Mouse (Mus musculus): Measurements from ENCODE around the gene Iscu. TPM values are rescaled to one million over a fixed set of nuclear protein-coding genes. Genes with fewer than 3 reads are reported as not detected.

The Iscu gene
- total RNA-seq (2021) = 100 to 1,000 TPM; 115 to 126 TPM

GRCm38 (mm10) chr5:113772450-113772895 lies at the start of gene Iscu, which contains the start of gene Sart3:
Gene Iscu, plus strand, starts transcription at chr5:113772748.
Gene Sart3, minus strand, starts transcription at chr5:113772510.
- peak; percentile 86 to 91 for DNase-seq (ENCODE audit: extremely low spot score in 1 of 2, low spot score in 1 of 2)

GRCm38 (mm10) chr5:113723567-113724237 lies 48.8 kb upstream of the Iscu start:
- DNase-seq (ENCODE audit: extremely low spot score in 1 of 2, low spot score in 1 of 2) = no peak

GRCm38 (mm10) chr5:113724446-113724845 lies 48.1 kb upstream of the Iscu start, which contains the start of gene 1700069L16Rik:
Gene 1700069L16Rik, minus strand, starts transcription at chr5:113724772.
- DNase-seq (ENCODE audit: extremely low spot score in 1 of 2, low spot score in 1 of 2) = peak; percentile 83 to 97

GRCm38 (mm10) chr5:113725417-113725816 lies 47.1 kb upstream of the Iscu start:
- no peak for DNase-seq (ENCODE audit: extremely low spot score in 1 of 2, low spot score in 1 of 2)

GRCm38 (mm10) chr5:113726618-113727017 lies 45.9 kb upstream of the Iscu start:
- DNase-seq (ENCODE audit: extremely low spot score in 1 of 2, low spot score in 1 of 2) = no peak

- DNase-seq (ENCODE audit: extremely low spot score in 1 of 2, low spot score in 1 of 2) = no peak
Observed at GRCm38 (mm10) chr5:113727238-113727637, 45.3 kb upstream of the Iscu start.

- DNase-seq (ENCODE audit: extremely low spot score in 1 of 2, low spot score in 1 of 2) = no peak
Observed at GRCm38 (mm10) chr5:113728011-113728410, 44.5 kb upstream of the Iscu start.

GRCm38 (mm10) chr5:113728691-113729090 lies 43.9 kb upstream of the Iscu start:
- DNase-seq (ENCODE audit: extremely low spot score in 1 of 2, low spot score in 1 of 2) = no peak

GRCm38 (mm10) chr5:113730641-113731121 lies 41.9 kb upstream of the Iscu start:
- DNase-seq (ENCODE audit: extremely low spot score in 1 of 2, low spot score in 1 of 2) = peak in 1 of 2 experiments; percentile 38

- no peak for DNase-seq (ENCODE audit: extremely low spot score in 1 of 2, low spot score in 1 of 2)
Observed at GRCm38 (mm10) chr5:113731174-113731573, 41.4 kb upstream of the Iscu start.

GRCm38 (mm10) chr5:113732182-113732581 lies 40.4 kb upstream of the Iscu start:
- peak; percentile 51 to 79 for DNase-seq (ENCODE audit: extremely low spot score in 1 of 2, low spot score in 1 of 2)

- no peak for DNase-seq (ENCODE audit: extremely low spot score in 1 of 2, low spot score in 1 of 2)
Observed at GRCm38 (mm10) chr5:113734376-113734775, 38.2 kb upstream of the Iscu start.

- DNase-seq (ENCODE audit: extremely low spot score in 1 of 2, low spot score in 1 of 2) = no peak
Observed at GRCm38 (mm10) chr5:113735023-113735344, 37.6 kb upstream of the Iscu start.

GRCm38 (mm10) chr5:113735345-113736112 lies 37.0 kb upstream of the Iscu start, which contains the start of gene Ficd:
Gene Ficd, plus strand, starts transcription at chr5:113735803.
- peak; percentile 78 to 85 for DNase-seq (ENCODE audit: extremely low spot score in 1 of 2, low spot score in 1 of 2)

- DNase-seq (ENCODE audit: extremely low spot score in 1 of 2, low spot score in 1 of 2) = no peak
Observed at GRCm38 (mm10) chr5:113736113-113736502, 36.4 kb upstream of the Iscu start.

GRCm38 (mm10) chr5:113736522-113737164 lies 35.9 kb upstream of the Iscu start:
- no peak for DNase-seq (ENCODE audit: extremely low spot score in 1 of 2, low spot score in 1 of 2)

GRCm38 (mm10) chr5:113737607-113738237 lies 34.8 kb upstream of the Iscu start:
- no peak for DNase-seq (ENCODE audit: extremely low spot score in 1 of 2, low spot score in 1 of 2)

- DNase-seq (ENCODE audit: extremely low spot score in 1 of 2, low spot score in 1 of 2) = no peak
Observed at GRCm38 (mm10) chr5:113747629-113748028, 24.9 kb upstream of the Iscu start.

GRCm38 (mm10) chr5:113748556-113749331 lies 23.8 kb upstream of the Iscu start:
- no peak for DNase-seq (ENCODE audit: extremely low spot score in 1 of 2, low spot score in 1 of 2)

Data from layer of hippocampus, postnatal 25 days (tissue).